Mouse (Mus musculus): ENCODE measurements at regions not wholly inside any gene's neighbourhood (a gene's known extent, or its start where the extent isn't known, plus 50 kb on each side); places are given as distances from the start of the nearest gene placed in this dataset.

GRCm38 (mm10) chr12:80039150-80039549, 73.7 kb downstream of the Zfp36l1 start:
- TF ChIP-seq CTCF (IDR thresholded peaks at IDR 0.05) (no peak), EP300 (IDR thresholded peaks at IDR 0.05) (no peak)

Measured in lung, postnatal 0 days (tissue).